Mouse (Mus musculus): ENCODE data around the gene Intu. TPM values are rescaled to one million over a fixed set of nuclear protein-coding genes. Genes with fewer than 3 reads are reported as not detected.

Gene Intu
- total RNA-seq, 2 experiments from 2014 or later: 0.92 to 1.5 TPM

Small RNA genes lying within 50 kb of the gene (microRNA-seq; reads per million reads assigned to microRNA genes)
- gene Gm23810 (ENCODE audit: borderline replicate concordance in 2 of 2): 0 reads per million in 2 experiments

Other genes with a start within 250 kb of the Intu start
- gene Slc25a31, start 177.6 kb downstream of the Intu start, total RNA-seq (2021): not detected
- gene Hspa4l, start 213.2 kb downstream of the Intu start, total RNA-seq (2021): 1 to 10 TPM; 6.2 TPM

Measured in gastrocnemius, postnatal 25 days (tissue).